Mouse (Mus musculus): ENCODE data around the gene Mettl7a3. TPM values are rescaled to one million over a fixed set of nuclear protein-coding genes. Genes with fewer than 3 reads are reported as not detected.

Mettl7a3 gene
- polyA plus RNA-seq (2015; fragmentation: Nextera tagmentation; extraction: Ambion mirVana) = not detected in 2 replicates

DNA sequence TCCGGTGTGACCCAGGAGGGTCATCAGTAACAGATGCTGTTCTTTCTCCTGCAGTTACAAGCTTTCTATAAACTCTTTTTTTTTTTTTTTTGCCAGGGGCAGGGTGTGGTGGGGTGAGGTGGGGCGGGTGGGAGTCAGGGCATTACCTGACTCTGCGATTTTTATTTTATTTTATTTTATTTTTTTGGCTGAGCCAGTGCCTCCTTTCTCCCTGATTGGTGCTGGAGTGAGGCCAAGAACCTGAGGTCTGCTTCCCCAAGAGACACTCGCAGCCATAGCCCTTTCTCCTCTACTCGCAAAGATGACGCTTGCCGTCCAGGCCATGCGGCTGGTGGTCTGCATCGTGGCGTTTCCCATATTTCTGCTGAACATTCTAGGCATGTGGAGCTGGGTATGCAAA is at the start of gene Mettl7a3:
TSS of gene Mettl7a3 (plus strand) at position 301 of the 400 bp plus-strand sequence.
- Histone ChIP-seq H3K4me2 (ENCODE audit: low read depth, low read length) (no peak within 1 kb of the TSS), H3K27me3 (ENCODE audit: control insufficient read depth, insufficient read depth, low read depth, low read length) (no peaks in the 10 kb centered on the region), H3K4me3 (ENCODE audit: low read length) (no peak within 1 kb of the TSS), H3K36me3 (ENCODE audit: control insufficient read depth, insufficient read depth, low read length) (no peaks in the 10 kb centered on the region), H3K9me3 (ENCODE audit: control insufficient read depth, low read length) (no peaks in the 10 kb centered on the region), H3K4me1 (replicated peaks; ENCODE audit: control insufficient read depth, insufficient read depth, low read length) (no peaks in the 10 kb centered on the region), H3K27ac (ENCODE audit: low read length) (no peak within 1 kb of the TSS), H3K9ac (ENCODE audit: low read length) (no peak within 1 kb of the TSS)
- 78% methylated on average over 10 of the region's 10 CpGs for WGBS
- ATAC-seq (ENCODE audit: low read depth) = no peak

- Histone ChIP-seq H3K36me3 (ENCODE audit: control insufficient read depth, insufficient read depth, low read length) (no peaks in the 10 kb centered on the region), H3K4me3 (ENCODE audit: low read length) (no peak overlapping the region), H3K9me3 (ENCODE audit: control insufficient read depth, low read length) (no peaks in the 10 kb centered on the region), H3K27me3 (ENCODE audit: control insufficient read depth, insufficient read depth, low read depth, low read length) (no peaks in the 10 kb centered on the region), H3K9ac (ENCODE audit: low read length) (no peak overlapping the region), H3K27ac (ENCODE audit: low read length) (no peak overlapping the region), H3K4me2 (ENCODE audit: low read depth, low read length) (no peak overlapping the region), H3K4me1 (replicated peaks; ENCODE audit: control insufficient read depth, insufficient read depth, low read length) (no peaks in the 10 kb centered on the region)
- WGBS = 87% methylated on average over 6 of the region's 6 CpGs
- no peak for ATAC-seq (ENCODE audit: low read depth)
Measured at GRCm38 (mm10) chr15:100288980-100289379, 45.7 kb upstream of the Mettl7a3 start.

DNA sequence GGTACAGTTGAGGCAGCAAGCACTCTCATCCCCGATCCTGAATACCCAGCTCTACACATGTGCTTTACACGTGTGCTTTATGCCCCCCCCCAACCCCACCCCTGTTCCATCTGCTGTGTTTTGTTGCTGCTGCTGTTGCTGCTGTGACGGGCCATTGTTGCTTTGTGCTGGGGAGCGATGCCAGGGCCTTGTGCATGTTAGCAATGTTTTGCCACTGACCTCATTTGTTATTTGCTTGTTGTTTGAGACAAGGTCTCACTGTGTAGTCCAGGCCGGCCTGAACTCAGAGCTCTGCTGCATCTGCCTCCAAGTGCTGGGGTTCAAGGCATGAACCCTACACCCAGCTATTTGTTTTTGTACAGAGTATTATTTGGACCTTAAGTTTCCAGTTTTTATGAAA is 43.9 kb upstream of the Mettl7a3 start:
- Histone ChIP-seq H3K36me3 (ENCODE audit: control insufficient read depth, insufficient read depth, low read length) (no peaks in the 10 kb centered on the region), H3K27me3 (ENCODE audit: control insufficient read depth, insufficient read depth, low read depth, low read length) (no peaks in the 10 kb centered on the region), H3K27ac (ENCODE audit: low read length) (no peak overlapping the region), H3K9me3 (ENCODE audit: control insufficient read depth, low read length) (no peaks in the 10 kb centered on the region), H3K4me2 (ENCODE audit: low read depth, low read length) (no peak overlapping the region), H3K4me1 (replicated peaks; ENCODE audit: control insufficient read depth, insufficient read depth, low read length) (no peaks in the 10 kb centered on the region), H3K9ac (ENCODE audit: low read length) (no peak overlapping the region), H3K4me3 (ENCODE audit: low read length) (no peak overlapping the region)
- no peak for ATAC-seq (ENCODE audit: low read depth)
- 76% methylated on average over 5 of the region's 5 CpGs for WGBS

DNA sequence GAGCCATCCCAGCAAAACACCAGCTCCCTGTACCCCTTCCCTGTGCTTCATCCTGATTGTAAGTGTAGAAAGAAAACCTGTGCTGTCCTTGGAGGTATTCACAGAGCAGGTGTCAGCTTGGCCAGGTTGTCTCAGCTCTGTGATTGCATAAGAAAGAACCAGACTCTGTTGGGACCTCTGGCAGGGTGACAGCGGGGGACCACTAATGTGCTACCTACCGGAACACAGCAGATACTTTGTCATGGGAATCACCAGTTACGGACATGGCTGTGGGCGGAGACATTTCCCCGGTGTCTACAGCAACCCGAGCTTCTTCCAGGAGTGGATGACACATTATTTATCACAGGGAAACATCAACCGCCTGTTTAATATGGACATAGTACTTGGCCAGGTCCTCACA is 42.4 kb upstream of the Mettl7a3 start:
- no peaks in the 10 kb centered on the region for H3K36me3 ChIP-seq (ENCODE audit: control insufficient read depth, insufficient read depth, low read length)
- H3K27me3 ChIP-seq (ENCODE audit: control insufficient read depth, insufficient read depth, low read depth, low read length) = no peaks in the 10 kb centered on the region
- H3K27ac ChIP-seq (ENCODE audit: low read length) = no peak overlapping the region
- no peaks in the 10 kb centered on the region for H3K9me3 ChIP-seq (ENCODE audit: control insufficient read depth, low read length)
- no peak overlapping the region for H3K9ac ChIP-seq (ENCODE audit: low read length)
- WGBS = 31% methylated on average over 7 of the region's 7 CpGs
- no peaks in the 10 kb centered on the region for H3K4me1 ChIP-seq (replicated peaks; ENCODE audit: control insufficient read depth, insufficient read depth, low read length)
- no peak for ATAC-seq (ENCODE audit: low read depth)
- H3K4me2 ChIP-seq (ENCODE audit: low read depth, low read length) = no peak overlapping the region
- no peak overlapping the region for H3K4me3 ChIP-seq (ENCODE audit: low read length)

GRCm38 (mm10) chr15:100297856-100298255 is 36.9 kb upstream of the Mettl7a3 start:
- WGBS = 91% methylated on average over 5 of the region's 5 CpGs
- no peaks in the 10 kb centered on the region for H3K9me3 ChIP-seq (ENCODE audit: control insufficient read depth, low read length)
- H3K4me3 ChIP-seq (ENCODE audit: low read length) = no peak overlapping the region
- no peak overlapping the region for H3K9ac ChIP-seq (ENCODE audit: low read length)
- ATAC-seq (ENCODE audit: low read depth) = no peak
- H3K4me2 ChIP-seq (ENCODE audit: low read depth, low read length) = no peak overlapping the region
- no peak overlapping the region for H3K27ac ChIP-seq (ENCODE audit: low read length)
- H3K27me3 ChIP-seq (ENCODE audit: control insufficient read depth, insufficient read depth, low read depth, low read length) = no peaks in the 10 kb centered on the region
- no peaks in the 10 kb centered on the region for H3K4me1 ChIP-seq (replicated peaks; ENCODE audit: control insufficient read depth, insufficient read depth, low read length)
- H3K36me3 ChIP-seq (ENCODE audit: control insufficient read depth, insufficient read depth, low read length) = no peaks in the 10 kb centered on the region

- WGBS = 64% methylated on average over 6 of the region's 6 CpGs
- no peaks in the 10 kb centered on the region for H3K27me3 ChIP-seq (ENCODE audit: control insufficient read depth, insufficient read depth, low read depth, low read length)
- H3K4me2 ChIP-seq (ENCODE audit: low read depth, low read length) = no peak overlapping the region
- no peaks in the 10 kb centered on the region for H3K9me3 ChIP-seq (ENCODE audit: control insufficient read depth, low read length)
- ATAC-seq (ENCODE audit: low read depth) = no peak
- no peak overlapping the region for H3K4me3 ChIP-seq (ENCODE audit: low read length)
- H3K27ac ChIP-seq (ENCODE audit: low read length) = no peak overlapping the region
- H3K9ac ChIP-seq (ENCODE audit: low read length) = no peak overlapping the region
- H3K4me1 ChIP-seq (replicated peaks; ENCODE audit: control insufficient read depth, insufficient read depth, low read length) = no peaks in the 10 kb centered on the region; the same call in 1 of the 2 replicates
- H3K36me3 ChIP-seq (ENCODE audit: control insufficient read depth, insufficient read depth, low read length) = no peaks in the 10 kb centered on the region
Measured at GRCm38 (mm10) chr15:100300499-100300898, 34.2 kb upstream of the Mettl7a3 start.

- Histone ChIP-seq H3K9ac (ENCODE audit: low read length) (no peak overlapping the region), H3K27ac (ENCODE audit: low read length) (no peak overlapping the region), H3K36me3 (ENCODE audit: control insufficient read depth, insufficient read depth, low read length) (no peaks in the 10 kb centered on the region), H3K27me3 (ENCODE audit: control insufficient read depth, insufficient read depth, low read depth, low read length) (no peaks in the 10 kb centered on the region), H3K4me2 (ENCODE audit: low read depth, low read length) (no peak overlapping the region), H3K9me3 (ENCODE audit: control insufficient read depth, low read length) (no peaks in the 10 kb centered on the region), H3K4me3 (ENCODE audit: low read length) (no peak overlapping the region), H3K4me1 (replicated peaks; ENCODE audit: control insufficient read depth, insufficient read depth, low read length) (no peaks in the 10 kb centered on the region; the same call in 1 of the 2 replicates)
- no peak for ATAC-seq (ENCODE audit: low read depth)
- 80% methylated on average over 15 of the region's 15 CpGs for WGBS
Measured at GRCm38 (mm10) chr15:100301556-100301955, 33.2 kb upstream of the Mettl7a3 start.

GRCm38 (mm10) chr15:100303428-100304018 is 31.2 kb upstream of the Mettl7a3 start:
- Histone ChIP-seq H3K4me1 (replicated peaks; ENCODE audit: control insufficient read depth, insufficient read depth, low read length) (no peaks in the 10 kb centered on the region; the same call in 1 of the 2 replicates), H3K36me3 (ENCODE audit: control insufficient read depth, insufficient read depth, low read length) (no peaks in the 10 kb centered on the region), H3K9me3 (ENCODE audit: control insufficient read depth, low read length) (no peaks in the 10 kb centered on the region), H3K27me3 (ENCODE audit: control insufficient read depth, insufficient read depth, low read depth, low read length) (no peaks in the 10 kb centered on the region), H3K4me2 (ENCODE audit: low read depth, low read length) (peak overlapping the region; percentile 84), H3K4me3 (ENCODE audit: low read length) (peak overlapping the region; percentile 62), H3K27ac (ENCODE audit: low read length) (peak overlapping the region; percentile 98), H3K9ac (ENCODE audit: low read length) (no peak overlapping the region; the same call in 1 of the 2 replicates)
- ATAC-seq (ENCODE audit: low read depth) = no peak
- WGBS = 37% methylated on average over 8 of the region's 8 CpGs

DNA sequence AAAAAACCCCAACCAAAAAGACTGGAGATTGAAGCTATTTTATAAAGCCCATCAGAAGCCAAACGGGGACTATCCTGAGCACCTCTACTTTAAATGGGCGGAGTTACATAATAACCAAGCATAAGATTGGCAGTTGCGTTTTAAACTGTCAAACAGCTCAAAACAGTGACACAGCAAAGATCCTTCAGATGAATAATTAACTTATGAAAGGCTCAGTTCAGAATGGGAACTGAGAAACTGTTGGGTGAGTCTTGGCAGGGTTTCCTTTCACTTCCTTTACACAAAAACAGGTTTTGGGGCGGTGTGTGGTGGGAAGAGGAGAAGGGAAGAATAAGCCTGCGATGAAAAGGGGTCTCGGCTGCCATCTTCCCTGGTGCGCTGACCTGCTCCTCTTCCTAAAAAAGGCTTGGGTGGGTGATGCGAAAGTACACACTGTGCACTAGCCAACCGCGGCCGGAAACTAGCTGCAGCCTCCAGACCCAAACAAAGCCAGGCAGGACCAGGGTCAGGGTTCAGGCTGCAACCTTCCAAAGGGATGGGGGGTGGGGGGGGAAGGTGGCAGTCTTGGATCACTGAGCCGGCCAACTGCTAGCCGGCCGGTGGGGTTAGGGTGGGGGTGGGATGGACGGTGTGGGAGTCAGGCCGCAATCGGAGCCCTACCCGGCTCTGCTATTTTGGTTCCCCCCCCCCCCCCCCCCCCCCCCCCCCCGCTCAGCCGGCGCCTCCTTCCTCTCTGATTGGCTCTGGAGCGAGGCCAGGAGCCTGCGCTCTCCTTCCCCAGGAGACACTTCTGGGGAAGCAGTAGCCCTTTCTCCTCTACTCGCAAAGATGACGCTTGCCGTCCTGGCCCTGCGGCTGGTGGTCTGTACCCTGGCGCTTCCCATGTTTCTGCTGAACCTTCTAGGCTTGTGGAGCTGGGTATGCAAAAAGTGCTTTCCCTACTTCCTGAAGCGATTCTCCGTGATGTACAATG is 30.4 kb upstream of the Mettl7a3 start, which contains the start of gene Mettl7a1:
TSS of gene Mettl7a1 (plus strand) at position 122 of the 973 bp plus-strand sequence.
- WGBS = 1% methylated on average over 25 of the region's 30 CpGs
- Histone ChIP-seq H3K4me3 (ENCODE audit: low read length) (peak within 1 kb of the TSS; percentile 62), H3K9ac (ENCODE audit: low read length) (peak within 1 kb of the TSS; percentile 70), H3K9me3 (ENCODE audit: control insufficient read depth, low read length) (no peaks in the 10 kb centered on the region), H3K27ac (ENCODE audit: low read length) (peak within 1 kb of the TSS; percentile 98), H3K4me1 (replicated peaks; ENCODE audit: control insufficient read depth, insufficient read depth, low read length) (no peaks in the 10 kb centered on the region; the same call in 1 of the 2 replicates), H3K36me3 (ENCODE audit: control insufficient read depth, insufficient read depth, low read length) (no peaks in the 10 kb centered on the region), H3K27me3 (ENCODE audit: control insufficient read depth, insufficient read depth, low read depth, low read length) (no peaks in the 10 kb centered on the region), H3K4me2 (ENCODE audit: low read depth, low read length) (peak within 1 kb of the TSS; percentile 84)
- ATAC-seq (ENCODE audit: low read depth) = peak; percentile 77
